In genomic region chr1:119183558-119184270, GRCm38 (mm10) we compare ENCODE assay signal across 24 mouse cellular contexts.
DNase-seq lines count a peak whose midpoint lies in the region; ATAC-seq and TF ChIP-seq lines count a peak whose summit lies in the region.
"Had no signal": no experiment of that assay in that cellular context is flagged by ENCODE, and none has a peak within 500 bp of the region (broad histone marks: within the 10 kb centered on the region; RNA-seq: fewer than 3 reads in every experiment).

No protein-coding gene starts in this region.

- H3K4me1 ChIP-seq in forebrain, postnatal 0 days (ENCODE audit: insufficient read depth), result no peaks in the 10 kb centered on the region
- H3K4me1 ChIP-seq in forebrain, embryonic 15.5 days, result 0 out of 2 replicates have a peak, but pooled peaks cover 3% of the 10 kb centered on the region
- H3K4me1 ChIP-seq in heart, embryonic 15.5 days (replicated peaks), result peaks cover 15% of the 10 kb centered on the region
- H3K4me1 ChIP-seq: embryonic facial prominence, embryonic 13.5 days; hindbrain, embryonic 15.5 days; intestine, embryonic 15.5 days; neural tube, embryonic 15.5 days; stomach, embryonic 15.5 days had no signal

- ATAC-seq in forebrain, postnatal 0 days, result peak; percentile 50
- no peak for ATAC-seq in forebrain, embryonic 15.5 days (replicated peaks)
- ATAC-seq in heart, embryonic 15.5 days (replicated peaks; ENCODE audit: insufficient number of reproducible peaks, insufficient read depth, low FRiP score, low read depth), result peak; percentile 50
- ATAC-seq: forebrain, embryonic 14.5 days; intestine, embryonic 15.5 days; liver, postnatal 0 days had no signal

- H3K4me3 ChIP-seq in forebrain, postnatal 0 days (ENCODE audit: low read depth, low read length), result no peak overlapping the region
- no peak overlapping the region for H3K4me3 ChIP-seq in forebrain, embryonic 15.5 days
- no peak overlapping the region for H3K4me3 ChIP-seq in heart, embryonic 15.5 days
- H3K4me3 ChIP-seq: embryonic facial prominence, embryonic 13.5 days; hindbrain, embryonic 15.5 days; intestine, embryonic 15.5 days; neural tube, embryonic 15.5 days; stomach, embryonic 15.5 days had no signal

- H3K36me3 ChIP-seq in forebrain, postnatal 0 days (ENCODE audit: insufficient read depth), result no peaks in the 10 kb centered on the region
- H3K36me3 ChIP-seq in forebrain, embryonic 15.5 days, result no peaks in the 10 kb centered on the region
- H3K36me3 ChIP-seq in heart, embryonic 15.5 days, result no peaks in the 10 kb centered on the region
- H3K36me3 ChIP-seq: embryonic facial prominence, embryonic 13.5 days; hindbrain, embryonic 15.5 days; intestine, embryonic 15.5 days; neural tube, embryonic 15.5 days; stomach, embryonic 15.5 days had no signal

- no peak overlapping the region for H3K4me2 ChIP-seq in forebrain, postnatal 0 days (ENCODE audit: low read depth)
- no peak overlapping the region for H3K4me2 ChIP-seq in forebrain, embryonic 15.5 days (replicated peaks)
- peak overlapping the region; percentile 39 for H3K4me2 ChIP-seq in heart, embryonic 15.5 days
- H3K4me2 ChIP-seq: embryonic facial prominence, embryonic 13.5 days; hindbrain, embryonic 15.5 days; intestine, embryonic 15.5 days; neural tube, embryonic 15.5 days; stomach, embryonic 15.5 days had no signal

- H3K9ac ChIP-seq in forebrain, postnatal 0 days, result no peak overlapping the region
- no peak overlapping the region for H3K9ac ChIP-seq in forebrain, embryonic 15.5 days (replicated peaks)
- 0 out of 2 replicates have a peak overlapping the region, but pooled peaks have one; percentile 8 for H3K9ac ChIP-seq in heart, embryonic 15.5 days
- H3K9ac ChIP-seq: embryonic facial prominence, embryonic 13.5 days; hindbrain, embryonic 15.5 days; intestine, embryonic 15.5 days; liver, postnatal 0 days; neural tube, embryonic 15.5 days; stomach, embryonic 15.5 days had no signal

- 79% methylated on average over 17 of the region's 17 CpGs for WGBS in forebrain, postnatal 0 days
- WGBS in forebrain, embryonic 15.5 days, result 79% methylated on average over 17 of the region's 17 CpGs
- 31% methylated on average over 17 of the region's 17 CpGs for WGBS in heart, embryonic 15.5 days

- no peaks in the 10 kb centered on the region for H3K9me3 ChIP-seq in forebrain, postnatal 0 days (ENCODE audit: low read length)
- no peaks in the 10 kb centered on the region for H3K9me3 ChIP-seq in forebrain, embryonic 15.5 days
- no peaks in the 10 kb centered on the region for H3K9me3 ChIP-seq in heart, embryonic 15.5 days (replicated peaks)
- H3K9me3 ChIP-seq: embryonic facial prominence, embryonic 13.5 days; hindbrain, embryonic 15.5 days; intestine, embryonic 15.5 days; neural tube, embryonic 15.5 days; stomach, embryonic 15.5 days had no signal

- no peak for DNase-seq in forebrain, postnatal 0 days
- no peak for DNase-seq in heart, adult 11 months
- peak; percentile 39 to 45 for DNase-seq in right cerebral cortex, adult 2 months (ENCODE audit: low spot score in 2 of 2)
- DNase-seq in right cerebral cortex, postnatal 4 days, result no peak
- DNase-seq in telencephalon, adult 2 months (ENCODE audit: low read depth, low spot score), result peak; percentile 34
- DNase-seq in spleen, adult 12 weeks (ENCODE audit: low spot score), result no peak
- DNase-seq: adrenal gland, adult 2 months; cerebellum, postnatal 10 days; gastrocnemius, postnatal 10 days; heart, adult 18-20 months; kidney, adult 9 months; kidney, postnatal 25 days; liver, postnatal 0 days; lung, postnatal 10 days; midbrain, embryonic 14.5 days; thymus, adult 2 months had no signal

- no peaks in the 10 kb centered on the region for H3K27me3 ChIP-seq in forebrain, postnatal 0 days (ENCODE audit: insufficient read depth, low read length)
- H3K27me3 ChIP-seq in forebrain, embryonic 15.5 days, result no peaks in the 10 kb centered on the region
- H3K27me3 ChIP-seq in heart, embryonic 15.5 days, result no peaks in the 10 kb centered on the region
- H3K27me3 ChIP-seq: hindbrain, embryonic 15.5 days; stomach, embryonic 15.5 days had no signal

- H3K27ac ChIP-seq in forebrain, postnatal 0 days (ENCODE audit: low read depth, low read length), result no peak overlapping the region
- no peak overlapping the region for H3K27ac ChIP-seq in forebrain, embryonic 15.5 days (replicated peaks)
- peak overlapping the region; percentile 39; the same call in 1 of the 2 replicates for H3K27ac ChIP-seq in heart, embryonic 15.5 days
- H3K27ac ChIP-seq: embryonic facial prominence, embryonic 13.5 days; hindbrain, embryonic 15.5 days; intestine, embryonic 15.5 days; neural tube, embryonic 15.5 days; stomach, embryonic 15.5 days had no signal

- no peak for TF ChIP-seq CTCF in forebrain, postnatal 0 days (IDR thresholded peaks at IDR 0.05; ENCODE audit: low read depth)

Comparison
In these comparisons a context has a peak if more than half of its experiments do, and no peak if none do; other contexts are left out.
1. DNase-seq: peak in right cerebral cortex, adult 2 months (2 of 2) and telencephalon, adult 2 months (single experiment); none in forebrain, postnatal 0 days (single experiment), heart, adult 11 months (single experiment), right cerebral cortex, postnatal 4 days (single experiment) and spleen, adult 12 weeks (single experiment).